Mouse (Mus musculus) urinary bladder, adult 18-20 months (tissue): Measurements from ENCODE around the gene Pou1f1.

Experiments used
- DNase-seq, 2 experiments: peaks; one replicate each; pipeline ENCODE4 v3.0.0; 2022; ENCODE audit warnings: low spot score in 2 of 2, mixed read lengths in 2 of 2

The Pou1f1 gene

GRCm38 (mm10) chr16:65564306-65564705, 44.0 kb downstream of the Pou1f1 start:
- DNase-seq, result no peak

GRCm38 (mm10) chr16:65564951-65565350, 44.6 kb downstream of the Pou1f1 start:
- no peak for DNase-seq

GRCm38 (mm10) chr16:65568853-65569252, 48.5 kb downstream of the Pou1f1 start:
- no peak for DNase-seq

GRCm38 (mm10) chr16:65577298-65578029, 57.2 kb downstream of the Pou1f1 start:
- no peak for DNase-seq
